ENCODE assay signal across 9 mouse cellular contexts in genomic region chr17:10854207-10854606, GRCm38 (mm10). TPM values are rescaled to one million over a fixed set of nuclear protein-coding genes. Genes with fewer than 3 reads are reported as not detected.
DNase-seq lines count a peak whose midpoint lies in the region.
"Had no signal": no experiment of that assay in that cellular context is flagged by ENCODE, and none has a peak within 500 bp of the region (broad histone marks: within the 10 kb centered on the region; RNA-seq: fewer than 3 reads in every experiment).

No protein-coding gene starts in this region.

- peak; percentile 37 to 39 for DNase-seq in heart, postnatal 10 days
- no peak for DNase-seq in heart, postnatal 25 days (ENCODE audit: low spot score)
- peak; percentile 35 for DNase-seq in right cerebral cortex, adult 18-20 months
- DNase-seq in right cerebral cortex, postnatal 14 days = no peak
- peak; percentile 74 for DNase-seq in cerebellum, adult 9-10 months
- DNase-seq in right cerebral cortex, postnatal 25 days = peak; percentile 9
- no peak for DNase-seq in kidney, postnatal 25 days
- DNase-seq: kidney, adult 18-20 months; spleen, adult 18-20 months had no signal

- intact Hi-C loops in heart, postnatal 10 days (cut with DNase I) = no loop called here
- intact Hi-C loops in heart, postnatal 25 days (cut with DNase I) = no loop called here

RNA-seq across cellular contexts. Expression of gene Prkn, which starts 14.0 kb away (rescaled TPM):
- total RNA-seq in heart, postnatal 10 days (2021) = 10 to 100 TPM in 1 of 2 experiments, 1 to 10 TPM in 1; 9.1 to 11.0 TPM
- total RNA-seq in heart, postnatal 25 days (2021) = 1 to 10 TPM; 8.7 to 9.2 TPM

RNA-seq across cellular contexts. Expression of gene Pacrg, which starts 14.1 kb away (rescaled TPM):
- total RNA-seq in heart, postnatal 10 days (2021) = 1 to 10 TPM in 1 of 2 experiments, under 1 TPM in 1; 0.60 to 1.5 TPM
- total RNA-seq in heart, postnatal 25 days (2021) = 1 to 10 TPM; 1.1 to 1.2 TPM

Comparison
In these comparisons a context has a peak if more than half of its experiments do, and no peak if none do; other contexts are left out.
1. DNase-seq: peak in heart, postnatal 10 days (2 of 2), right cerebral cortex, adult 18-20 months (single experiment), cerebellum, adult 9-10 months (single experiment) and right cerebral cortex, postnatal 25 days (single experiment); none in heart, postnatal 25 days (single experiment), right cerebral cortex, postnatal 14 days (single experiment) and kidney, postnatal 25 days (0 of 2).